Comparison of ENCODE assay signal across 15 mouse cellular contexts in the genomic region with DNA sequence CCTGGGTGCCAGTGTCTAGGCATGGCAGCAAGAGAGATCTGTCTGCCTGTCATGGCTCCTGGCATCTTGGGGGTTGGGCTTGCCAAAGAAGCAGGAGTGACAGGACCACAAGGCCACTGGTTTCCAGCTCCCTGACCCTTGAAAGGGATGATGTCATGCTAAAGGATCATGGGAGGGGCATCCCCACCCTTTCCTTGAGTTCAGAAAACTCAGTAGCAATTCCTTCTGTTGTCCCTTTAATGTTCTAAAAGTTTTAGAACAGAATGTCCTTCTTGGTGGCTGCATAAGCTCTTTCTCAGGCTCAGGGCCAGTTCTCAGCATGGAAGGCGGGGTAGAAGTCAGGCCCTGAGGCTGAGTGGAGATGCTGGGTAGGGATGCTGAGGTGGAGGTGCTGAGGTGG. TPM values are rescaled to one million over a fixed set of nuclear protein-coding genes. Genes with fewer than 3 reads are reported as not detected.
A peak's percentile ranks its signal among the peaks of the same experiment; 100 is the strongest.
DNase-seq lines count a peak whose midpoint lies in the region.
"Had no signal": no experiment of that assay in that cellular context is flagged by ENCODE, and none has a peak within 500 bp of the region (broad histone marks: within the 10 kb centered on the region; RNA-seq: fewer than 3 reads in every experiment).

No protein-coding gene starts in this region.

- DNase-seq in adrenal gland, postnatal 14 days = peak; percentile 57
- no peak for DNase-seq in adrenal gland, adult 8-10 months
- DNase-seq in lung, adult 18-20 months = peak; percentile 24 to 51
- no peak for DNase-seq in lung, postnatal 10 days
- peak; percentile 28 for DNase-seq in lung, postnatal 25 days (ENCODE audit: low spot score)
- DNase-seq in lung, postnatal 14 days = no peak
- no peak for DNase-seq in layer of hippocampus, adult 18-20 months (ENCODE audit: low spot score in 2 of 2)
- DNase-seq: adrenal gland, postnatal 25 days; cerebellum, adult 11-12 months; cerebellum, adult 2 months; cerebellum, adult 9-10 months; cerebellum, postnatal 25 days; forebrain, postnatal 0 days had no signal

RNA-seq across cellular contexts. Expression of a gene that starts 4.1 kb away (rescaled TPM):
- 1.0 and 1.1 TPM in 2 replicates for total RNA-seq in adrenal gland, postnatal 14 days (2021)
- 1 to 10 TPM in 3 of 4 experiments, under 1 TPM in 1; 0.99 to 4.1 (median 2.6) TPM for total RNA-seq in adrenal gland, adult 8-10 months (2022)
- total RNA-seq in layer of hippocampus, adult 18-20 months (2021) = under 1 TPM; 0.45 to 0.58 TPM
- total RNA-seq: CH12.LX, G1E had no signal

RNA-seq across cellular contexts. Expression of a gene that starts 55.1 kb away (rescaled TPM):
- 29.9 and 33.9 TPM in 2 replicates for total RNA-seq in adrenal gland, postnatal 14 days (2021)
- total RNA-seq in adrenal gland, adult 8-10 months (2022) = 10 to 100 TPM; 30.7 to 64.5 (median 48.4) TPM
- total RNA-seq in layer of hippocampus, adult 18-20 months (2021) = 100 to 1,000 TPM; 142 to 146 TPM

RNA-seq across cellular contexts. Expression of a gene that starts 59.2 kb away (rescaled TPM):
- total RNA-seq in adrenal gland, postnatal 14 days (2021) = 58.4 and 60.7 TPM in 2 replicates
- 100 to 1,000 TPM; 110 to 182 (median 142) TPM for total RNA-seq in adrenal gland, adult 8-10 months (2022)
- 100 to 1,000 TPM; 163 to 201 TPM for total RNA-seq in layer of hippocampus, adult 18-20 months (2021)

Comparison
In these comparisons a context has a peak if more than half of its experiments do, and no peak if none do; other contexts are left out.
1. DNase-seq: peak in adrenal gland, postnatal 14 days (single experiment), lung, adult 18-20 months (2 of 2) and lung, postnatal 25 days (single experiment); none in adrenal gland, adult 8-10 months (single experiment), lung, postnatal 10 days (single experiment), lung, postnatal 14 days (single experiment) and layer of hippocampus, adult 18-20 months (0 of 2).